Mouse (Mus musculus): ENCODE measurements around the gene Arhgef19.

DNA sequence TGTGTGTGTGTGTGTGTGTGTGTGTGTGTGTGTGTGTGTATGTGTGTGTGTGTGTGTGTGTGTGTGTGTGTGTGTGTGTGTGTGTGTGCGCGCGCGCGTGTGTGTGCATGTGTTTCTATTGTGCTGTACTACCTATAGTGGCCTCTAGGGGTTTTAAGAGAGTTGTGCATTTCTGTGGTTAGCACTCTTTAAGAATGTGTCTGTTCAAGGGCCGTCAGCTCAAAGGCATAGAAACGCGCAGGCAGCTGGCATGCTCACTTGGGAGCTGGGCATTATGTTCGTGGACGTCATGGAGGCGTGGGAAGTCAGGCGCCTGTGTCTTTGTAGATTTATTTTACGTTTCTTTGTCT lies 41.6 kb upstream of the Arhgef19 start:
- TF ChIP-seq CTCF (IDR thresholded peaks at IDR 0.05; ENCODE audit: low read depth) (no peak), EP300 (IDR thresholded peaks at IDR 0.05; ENCODE audit: low read depth) (no peak)
